Mouse (Mus musculus): Measurements from ENCODE around the gene Nhsl1.

GRCm38 (mm10) chr10:18347231-18347630 is 28.4 kb downstream of the Nhsl1 start:
- TF ChIP-seq CTCF (IDR thresholded peaks at IDR 0.05) (no peak), EP300 (IDR thresholded peaks at IDR 0.05) (no peak)
